24 mouse cellular contexts compared by ENCODE assay signal in the genomic region with DNA sequence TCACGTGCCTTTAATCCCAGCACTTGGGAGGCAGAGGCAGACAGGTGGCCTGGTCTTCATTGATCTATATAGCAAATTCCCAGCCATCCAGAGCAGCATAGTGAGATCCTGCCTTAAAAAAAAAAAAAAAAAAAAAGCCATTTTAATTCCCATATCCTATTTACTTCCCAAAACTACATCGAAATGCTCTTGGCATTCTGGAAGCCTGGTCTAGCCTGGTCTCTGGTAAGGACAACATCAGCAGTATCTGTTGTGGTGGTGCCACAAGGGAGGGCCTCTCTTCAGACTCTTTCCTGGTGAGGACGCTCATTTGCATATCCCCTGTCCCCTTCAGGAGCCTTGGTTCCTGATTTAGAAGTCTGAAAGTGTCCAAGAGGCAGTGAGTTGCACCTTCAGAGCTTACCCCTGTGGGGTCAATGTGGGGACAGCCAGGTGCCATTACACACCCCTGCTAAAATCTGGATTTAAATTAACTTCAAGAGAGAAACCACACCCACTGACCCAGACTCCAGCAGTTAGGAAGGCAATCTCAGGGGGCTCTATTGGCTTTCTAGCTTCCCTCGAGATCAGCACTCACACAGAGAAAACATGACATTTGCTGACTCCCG. TPM values are rescaled to one million over a fixed set of nuclear protein-coding genes. Genes with fewer than 3 reads are reported as not detected.
"Had no signal": no experiment of that assay in that cellular context is flagged by ENCODE, and none has a peak within 500 bp of the region (broad histone marks: within the 10 kb centered on the region; RNA-seq: fewer than 3 reads in every experiment).

No protein-coding gene starts in this region.

- H3K9me3 ChIP-seq: limb, embryonic 12.5 days; limb, embryonic 15.5 days; midbrain, embryonic 12.5 days; neural tube, embryonic 13.5 days had no signal

- H3K4me1 ChIP-seq: midbrain, embryonic 12.5 days had no signal

- ATAC-seq: liver, postnatal 0 days; lung, postnatal 0 days; midbrain, embryonic 16.5 days had no signal

- H3K4me3 ChIP-seq: limb, embryonic 12.5 days; limb, embryonic 15.5 days; midbrain, embryonic 12.5 days; myocyte; neural tube, embryonic 13.5 days had no signal

- H3K27me3 ChIP-seq: midbrain, embryonic 12.5 days; neural tube, embryonic 13.5 days had no signal

- H3K4me2 ChIP-seq: limb, embryonic 12.5 days; limb, embryonic 15.5 days; liver, embryonic 11.5 days; lung, embryonic 14.5 days; midbrain, embryonic 12.5 days; neural tube, embryonic 13.5 days had no signal

- H3K36me3 ChIP-seq: limb, embryonic 12.5 days; limb, embryonic 15.5 days; midbrain, embryonic 12.5 days; neural tube, embryonic 13.5 days had no signal

- H3K27ac ChIP-seq: limb, embryonic 12.5 days; limb, embryonic 15.5 days; liver, embryonic 14.5 days; macrophage; midbrain, embryonic 12.5 days; neural tube, embryonic 13.5 days had no signal

- H3K9ac ChIP-seq: limb, embryonic 12.5 days; limb, embryonic 15.5 days; liver, embryonic 14.5 days; liver, postnatal 0 days; lung, embryonic 14.5 days; midbrain, embryonic 12.5 days; neural tube, embryonic 13.5 days had no signal

- DNase-seq: kidney, postnatal 14 days; kidney, postnatal 4 days; left cerebral cortex, postnatal 4 days; liver, postnatal 0 days; lung, embryonic 14.5 days; retina, postnatal 1 day; right cerebral cortex, postnatal 25 days; spleen, adult 18-20 months; thymus, adult 2 months; thymus, postnatal 14 days; thymus, postnatal 4 days had no signal

RNA-seq across cellular contexts. Expression of gene Cldn14, which starts 6.0 kb away (rescaled TPM):
- total RNA-seq: left cerebral cortex, postnatal 4 days; megakaryocyte, adult 5-6 weeks; monocyte, adult 5-6 weeks; neutrophil, adult 5-6 weeks had no signal
- polyA plus RNA-seq: limb, embryonic 12.5 days; limb, embryonic 15.5 days; lung, embryonic 14.5 days; lung, postnatal 0 days; macrophage; midbrain, embryonic 12.5 days; midbrain, embryonic 16.5 days had no signal
